Mouse (Mus musculus) midbrain, embryonic 15.5 days (tissue): ENCODE data around the gene Gpr62. TPM values are rescaled to one million over a fixed set of nuclear protein-coding genes. Genes with fewer than 3 reads are reported as not detected.
"Not testable (repeated sequence)": the region's sequence is repeated elsewhere in the genome, so short reads cannot be mapped to it uniquely, and the experiment has no call there.

Experiments used
- ATAC-seq: fragments of 200-750 bp; cut with Nextera tagmentation; replicated peaks from 2 replicates; pipeline ENCODE4 v1.8.0; 2017; ENCODE audit warnings: moderate TSS enrichment
- H3K27ac ChIP-seq: fragments of 300-500 bp; sonication (generic); 2 replicates; pipeline ENCODE4 v1.5.1; 2015; ENCODE audit warnings: mild to moderate bottlenecking, inconsistent platforms
- H3K27me3 ChIP-seq: fragments of 300-500 bp; sonication (generic); replicated peaks from 2 replicates; pipeline ENCODE4 v1.6.1; 2015; ENCODE audit warnings: inconsistent platforms
- H3K36me3 ChIP-seq: fragments of 300-500 bp; sonication (generic); replicated peaks from 2 replicates; pipeline ENCODE4 v1.6.1; 2015; ENCODE audit warnings: inconsistent platforms
- H3K4me1 ChIP-seq: fragments of 300-500 bp; sonication (generic); 2 replicates; pipeline ENCODE4 v1.6.1; 2015; ENCODE audit warnings: inconsistent platforms
- H3K4me2 ChIP-seq: fragments of 300-500 bp; sonication (generic); 2 replicates; pipeline ENCODE4 v1.6.1; 2015; ENCODE audit warnings: inconsistent platforms, mild to moderate bottlenecking, moderate library complexity
- H3K4me3 ChIP-seq: fragments of 300-500 bp; sonication (generic); 2 replicates; pipeline ENCODE4 v1.5.1; 2015; ENCODE audit warnings: mild to moderate bottlenecking, inconsistent platforms
- H3K9ac ChIP-seq: fragments of 300-500 bp; sonication (generic); 2 replicates; pipeline ENCODE4 v1.6.1; 2015; ENCODE audit warnings: mild to moderate bottlenecking, inconsistent platforms
- H3K9me3 ChIP-seq: fragments of 300-500 bp; sonication (generic); 2 replicates; pipeline ENCODE4 v1.6.1; 2016; ENCODE audit warnings: inconsistent platforms
- WGBS: fragments of 180-500 bp; shearing (Covaris S2); methylation state at CpG from one replicate; pipeline ENCODE4 v1.1.7; 2015; ENCODE audit warnings: mixed read lengths; 5-methylcytosine and 5-hydroxymethylcytosine counted together
- polyA plus RNA-seq: library from polyadenylated mRNA; unstranded; fragments of >200 nt; fragmentation: Nextera tagmentation; extraction: Ambion mirVana; gene quantifications from 2 replicates; pipeline ENCODE4 v1.2.1, GENCODE M21; 2015

Gene Gpr62
- 1.2 and 1.4 TPM in 2 replicates for polyA plus RNA-seq

DNA sequence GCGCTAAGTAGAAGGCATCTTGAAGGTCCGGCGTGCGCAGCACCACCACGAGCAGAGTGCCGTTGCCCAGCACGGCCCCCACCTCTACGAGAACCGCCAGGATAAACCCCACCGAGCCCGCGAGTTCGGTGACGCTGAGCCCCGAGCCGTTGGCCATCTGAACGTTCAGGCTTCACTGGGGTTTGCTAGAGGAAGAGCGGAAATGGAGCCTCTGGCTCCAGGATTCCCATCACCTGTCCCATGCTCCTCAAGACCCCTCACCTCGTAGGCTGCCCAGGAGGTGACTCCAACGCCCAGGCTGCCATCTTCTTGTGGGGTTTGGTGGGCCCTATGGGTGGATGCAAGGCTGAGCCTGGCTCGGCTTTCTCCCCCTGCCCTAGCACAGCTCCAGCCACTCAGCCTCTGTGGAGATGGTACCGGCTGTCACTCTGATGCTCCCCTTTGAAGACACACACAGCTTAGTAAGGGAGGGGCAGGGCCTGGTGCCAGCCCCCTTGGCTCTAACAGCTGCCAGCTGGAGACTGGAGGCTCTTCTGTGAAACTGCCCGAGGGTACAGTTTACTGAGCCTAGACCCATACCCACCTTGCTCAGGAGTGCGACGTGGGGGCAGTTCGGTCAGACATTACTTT is at the start of gene Gpr62:
Gene Gpr62 (minus strand): TSS at position 368 of the 630 bp plus-strand sequence.
- peak; percentile 53 for ATAC-seq
- Histone ChIP-seq H3K4me3 (peak within 1 kb of the TSS; percentile 49), H3K27ac (peak within 1 kb of the TSS; percentile 82), H3K27me3 (no peaks in the 10 kb centered on the region), H3K36me3 (peaks cover 27% of the 10 kb centered on the region), H3K4me2 (peak within 1 kb of the TSS; percentile 89), H3K9ac (peak within 1 kb of the TSS; percentile 64), H3K4me1 (peaks cover 22% of the 10 kb centered on the region), H3K9me3 (no peaks in the 10 kb centered on the region)
- 25% methylated on average over 26 of the region's 26 CpGs for WGBS

DNA sequence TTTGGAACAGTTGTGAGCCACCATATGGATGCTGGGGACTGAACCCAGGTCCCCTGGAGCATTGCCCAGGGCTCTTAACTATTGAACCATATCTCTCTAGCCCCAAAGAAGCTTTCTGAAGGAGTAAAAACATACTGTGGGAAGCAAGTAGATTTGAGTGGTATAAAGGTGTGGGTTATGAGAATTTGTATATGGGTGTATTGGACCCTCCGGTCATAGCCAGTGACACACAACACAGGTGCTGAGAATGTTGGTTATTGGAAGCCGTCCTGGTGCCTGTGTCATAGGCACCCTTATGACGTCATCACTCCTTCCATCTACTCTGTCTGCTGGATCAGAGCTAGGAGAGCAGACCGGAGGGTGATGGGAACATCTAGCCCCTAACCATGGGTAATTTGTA is 48.5 kb upstream of the Gpr62 start, which contains the start of gene Iqcf5:
Gene Iqcf5 (plus strand): TSS at position 301 of the 400 bp plus-strand sequence.
- Histone ChIP-seq H3K4me1 (no peaks in the 10 kb centered on the region), H3K4me2 (no peak within 1 kb of the TSS), H3K9me3 (no peaks in the 10 kb centered on the region), H3K27me3 (no peaks in the 10 kb centered on the region), H3K9ac (no peak within 1 kb of the TSS), H3K27ac (no peak within 1 kb of the TSS), H3K4me3 (no peak within 1 kb of the TSS), H3K36me3 (no peaks in the 10 kb centered on the region)
- no peak for ATAC-seq
- 91% methylated on average over 4 of the region's 4 CpGs for whole genome bisulfite sequencing

DNA sequence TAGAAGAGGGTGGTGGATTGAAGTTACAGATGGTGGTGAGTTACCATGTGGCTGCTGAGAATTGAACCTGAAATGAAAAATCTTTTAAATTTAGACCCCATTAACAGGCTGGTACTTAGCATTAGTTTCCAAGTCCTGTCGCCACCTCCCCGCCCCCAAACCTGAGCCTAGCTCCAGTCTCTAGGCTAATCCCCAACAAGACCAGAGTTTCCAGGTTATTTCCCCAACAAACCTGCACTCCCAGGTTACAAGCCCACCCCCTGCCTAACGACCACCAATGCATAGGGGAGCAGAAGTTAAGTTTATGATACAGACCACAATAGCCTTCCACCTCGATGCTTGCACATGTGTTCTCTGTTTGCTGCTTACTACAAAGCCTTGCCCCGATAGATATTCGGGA is 47.8 kb upstream of the Gpr62 start:
- Histone ChIP-seq H3K4me1 (no peaks in the 10 kb centered on the region), H3K4me3 (no peak overlapping the region), H3K27ac (no peak overlapping the region), H3K9me3 (no peaks in the 10 kb centered on the region), H3K36me3 (no peaks in the 10 kb centered on the region), H3K4me2 (no peak overlapping the region), H3K9ac (no peak overlapping the region), H3K27me3 (no peaks in the 10 kb centered on the region)
- 84% methylated on average over 6 of the region's 6 CpGs for WGBS
- no peak for ATAC-seq

DNA sequence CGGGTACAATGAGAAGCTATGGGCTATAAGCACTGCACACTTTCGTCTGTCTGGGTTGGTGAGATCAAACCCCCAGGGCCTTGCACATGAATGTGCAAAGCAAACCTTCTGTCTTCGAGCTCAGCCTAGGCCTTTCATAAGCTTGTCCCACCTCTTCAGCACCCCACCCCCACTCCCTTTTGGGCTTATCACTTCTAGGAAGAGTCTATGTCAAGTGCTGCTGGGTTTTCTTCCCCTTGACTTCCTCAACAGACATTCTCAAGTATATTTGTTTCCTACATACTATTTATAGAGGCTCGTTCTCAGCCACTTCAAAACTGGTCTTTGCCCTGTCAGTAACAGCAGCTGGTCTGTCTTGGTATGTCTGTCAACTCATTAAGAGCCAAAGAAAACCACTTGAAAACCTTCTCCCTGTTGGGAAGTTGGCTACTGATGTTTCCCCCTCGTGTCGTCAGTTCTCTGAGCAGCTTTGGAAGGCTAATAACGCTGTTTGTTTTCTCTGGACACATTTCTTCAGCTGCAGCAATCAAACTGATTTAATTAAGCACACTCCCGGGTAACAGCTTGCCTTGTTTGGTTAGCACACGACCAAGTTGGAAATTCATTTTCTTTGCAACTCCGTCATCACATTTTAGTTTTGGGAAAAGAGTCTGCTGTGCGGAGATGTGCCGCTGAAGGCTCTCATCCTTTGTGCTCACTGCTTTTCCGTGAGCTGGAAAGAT is 47.2 kb upstream of the Gpr62 start:
- H3K4me3 ChIP-seq: no peak overlapping the region
- no peak for ATAC-seq
- H3K27ac ChIP-seq: no peak overlapping the region
- H3K9ac ChIP-seq: no peak overlapping the region
- H3K27me3 ChIP-seq: no peaks in the 10 kb centered on the region
- H3K9me3 ChIP-seq: no peaks in the 10 kb centered on the region
- H3K4me1 ChIP-seq: no peaks in the 10 kb centered on the region
- no peaks in the 10 kb centered on the region for H3K36me3 ChIP-seq
- 68% methylated on average over 13 of the region's 13 CpGs for WGBS
- no peak overlapping the region for H3K4me2 ChIP-seq

DNA sequence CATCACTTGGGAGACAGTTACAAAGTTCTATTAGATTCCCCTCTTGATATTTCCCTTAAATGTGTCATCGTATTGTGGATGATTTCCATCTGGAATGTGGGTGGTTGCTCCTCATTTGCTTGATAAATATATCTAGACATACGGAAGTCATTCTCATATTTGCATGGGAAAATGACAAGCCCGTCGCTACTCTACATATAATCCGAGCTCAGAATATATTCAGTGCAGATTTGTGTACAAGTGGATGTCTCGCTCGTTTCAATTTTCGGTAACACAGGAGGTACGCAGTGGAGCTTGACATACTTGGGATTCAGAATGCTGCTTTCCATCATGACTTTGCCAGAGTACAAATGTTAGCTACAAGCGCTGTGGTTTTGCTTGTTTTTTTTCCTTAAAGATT is 43.6 kb upstream of the Gpr62 start:
- H3K9me3 ChIP-seq: no peaks in the 10 kb centered on the region
- H3K9ac ChIP-seq: no peak overlapping the region
- no peaks in the 10 kb centered on the region for H3K27me3 ChIP-seq
- H3K4me2 ChIP-seq: no peak overlapping the region
- no peaks in the 10 kb centered on the region for H3K4me1 ChIP-seq
- no peak overlapping the region for H3K27ac ChIP-seq
- H3K36me3 ChIP-seq: no peaks in the 10 kb centered on the region
- no peak overlapping the region for H3K4me3 ChIP-seq
- WGBS: 92% methylated on average over 10 of the region's 10 CpGs
- no peak for ATAC-seq

DNA sequence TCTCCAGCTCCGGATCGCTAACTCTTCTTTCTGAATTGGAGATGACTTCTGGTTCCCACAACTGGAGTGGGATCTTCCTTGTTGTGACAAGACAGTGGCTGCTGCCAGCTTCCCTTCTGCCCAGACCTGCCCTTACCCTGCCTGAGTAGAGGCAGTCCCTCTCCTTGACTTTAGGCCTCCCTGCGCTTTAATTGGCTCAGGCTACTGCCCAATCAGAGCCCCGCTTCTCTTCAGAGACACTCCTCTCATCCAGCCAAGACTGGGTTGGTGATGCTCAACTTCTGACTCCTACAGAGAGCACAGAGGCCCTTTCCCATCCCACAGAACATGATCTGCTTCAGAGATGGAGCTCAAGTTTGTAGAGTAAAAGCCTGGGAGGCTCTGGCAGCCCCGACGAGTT is 38.5 kb upstream of the Gpr62 start:
- Histone ChIP-seq H3K4me2 (no peak overlapping the region), H3K4me3 (no peak overlapping the region), H3K9me3 (no peaks in the 10 kb centered on the region), H3K27me3 (no peaks in the 10 kb centered on the region), H3K4me1 (no peaks in the 10 kb centered on the region), H3K27ac (no peak overlapping the region), H3K36me3 (no peaks in the 10 kb centered on the region), H3K9ac (no peak overlapping the region)
- 70% methylated on average over 6 of the region's 6 CpGs for WGBS
- no peak for ATAC-seq

DNA sequence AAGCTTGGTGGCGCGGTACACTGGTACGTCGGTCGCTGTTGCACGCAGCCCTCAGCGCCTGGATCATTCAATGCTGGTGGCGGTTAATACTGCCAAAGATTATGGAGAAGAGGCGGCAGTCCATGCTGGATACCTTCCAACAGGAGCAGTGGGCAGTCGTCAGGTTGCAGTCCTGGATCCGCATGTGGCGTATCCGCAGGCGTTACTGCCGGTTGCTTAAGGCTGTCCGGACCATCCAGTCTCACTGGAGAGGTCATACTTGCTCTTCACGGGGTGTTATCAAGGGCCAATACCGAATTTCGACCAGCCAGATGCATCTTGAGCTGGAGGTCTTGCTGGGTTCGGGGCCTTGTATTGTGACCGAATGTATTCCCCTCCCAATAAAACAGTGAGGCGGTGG is 36.1 kb upstream of the Gpr62 start:
- 88% methylated on average over 22 of the region's 22 CpGs for WGBS
- H3K27me3 ChIP-seq: no peaks in the 10 kb centered on the region
- H3K9me3 ChIP-seq: no peaks in the 10 kb centered on the region
- ATAC-seq: no peak
- H3K9ac ChIP-seq: no peak overlapping the region
- H3K4me1 ChIP-seq: no peaks in the 10 kb centered on the region
- H3K4me3 ChIP-seq: no peak overlapping the region
- H3K4me2 ChIP-seq: no peak overlapping the region
- H3K27ac ChIP-seq: no peak overlapping the region
- H3K36me3 ChIP-seq: no peaks in the 10 kb centered on the region

DNA sequence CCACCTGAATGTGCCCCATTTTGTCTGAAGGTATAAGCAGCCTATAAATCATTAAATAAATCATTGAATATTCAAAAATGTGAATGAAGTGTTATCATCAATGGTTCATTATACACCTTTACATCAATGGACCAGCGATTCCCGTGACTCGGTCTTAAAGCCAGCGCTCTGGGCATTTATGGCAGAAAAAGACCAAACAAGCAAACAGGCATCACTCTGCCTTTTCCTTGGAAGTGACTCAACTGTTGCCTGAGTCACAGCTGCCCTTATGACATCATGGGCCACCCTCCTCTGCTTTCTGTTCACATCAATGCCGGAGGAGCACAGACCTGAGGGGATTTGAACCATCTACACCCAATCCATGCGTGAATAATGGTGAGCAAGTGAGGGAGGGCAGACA is 33.9 kb upstream of the Gpr62 start, which contains the start of gene Iqcf1:
Gene Iqcf1 (plus strand): TSS at position 301 of the 400 bp plus-strand sequence.
- H3K4me2 ChIP-seq: no peak within 1 kb of the TSS
- no peaks in the 10 kb centered on the region for H3K9me3 ChIP-seq
- no peak within 1 kb of the TSS for H3K4me3 ChIP-seq
- no peaks in the 10 kb centered on the region for H3K4me1 ChIP-seq
- H3K27me3 ChIP-seq: no peaks in the 10 kb centered on the region
- H3K27ac ChIP-seq: no peak within 1 kb of the TSS
- H3K36me3 ChIP-seq: no peaks in the 10 kb centered on the region
- ATAC-seq: no peak
- no peak within 1 kb of the TSS for H3K9ac ChIP-seq
- WGBS: 94% methylated on average over 6 of the region's 6 CpGs

DNA sequence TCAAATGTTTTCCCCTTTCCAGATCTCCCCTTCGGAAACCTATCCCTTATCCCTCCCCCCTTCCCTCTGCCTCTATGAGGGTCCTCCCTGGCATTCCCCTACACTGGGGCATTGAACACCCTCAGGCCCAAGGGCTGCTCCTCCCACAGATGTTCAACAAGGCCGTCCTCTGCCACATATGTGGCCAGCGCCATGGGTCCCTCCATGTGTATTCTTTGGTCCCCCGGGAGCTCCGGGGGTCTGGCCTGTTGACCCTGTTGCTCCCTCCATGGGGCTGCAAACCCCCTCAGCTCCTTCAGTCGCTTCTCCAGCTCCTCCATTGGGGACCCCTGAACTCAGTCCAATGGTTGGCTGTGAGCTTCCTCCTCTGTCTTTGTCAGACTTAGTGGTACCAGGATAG is 21.9 kb upstream of the Gpr62 start:
- not testable (repeated sequence) for H3K27ac ChIP-seq, H3K4me3 ChIP-seq, ATAC-seq, H3K9ac ChIP-seq, H3K9me3 ChIP-seq, H3K4me2 ChIP-seq, H3K27me3 ChIP-seq, H3K4me1 ChIP-seq
- WGBS: 86% methylated on average over 6 of the region's 6 CpGs
- peaks cover 16% of the 10 kb centered on the region for H3K36me3 ChIP-seq

DNA sequence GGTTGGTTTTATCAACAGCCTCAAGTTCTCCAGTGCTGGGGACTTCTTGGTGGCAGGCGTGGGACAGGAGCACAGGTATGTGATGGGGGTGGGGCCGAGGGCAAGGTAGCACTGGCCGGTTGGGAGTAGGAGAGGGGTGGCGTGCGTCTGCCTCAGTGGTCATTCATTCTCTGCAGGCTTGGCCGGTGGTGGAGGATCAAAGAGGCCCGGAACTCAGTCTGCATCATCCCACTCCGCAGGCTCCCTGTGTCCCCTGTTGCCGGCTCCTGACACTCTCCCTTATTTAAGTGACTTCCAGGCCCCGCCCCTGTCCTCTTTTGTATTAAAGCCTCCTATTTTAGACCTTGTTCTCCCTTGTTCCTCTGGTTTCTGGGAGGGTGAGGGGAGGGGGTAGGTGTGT is 19.3 kb upstream of the Gpr62 start:
- ATAC-seq: no peak
- H3K27me3 ChIP-seq: no peaks in the 10 kb centered on the region
- no peak overlapping the region for H3K4me3 ChIP-seq
- H3K4me1 ChIP-seq: no peaks in the 10 kb centered on the region
- H3K36me3 ChIP-seq: peaks cover 20% of the 10 kb centered on the region
- H3K27ac ChIP-seq: no peak overlapping the region
- 81% methylated on average over 10 of the region's 10 CpGs for WGBS
- no peaks in the 10 kb centered on the region for H3K9me3 ChIP-seq
- H3K4me2 ChIP-seq: no peak overlapping the region
- no peak overlapping the region for H3K9ac ChIP-seq

DNA sequence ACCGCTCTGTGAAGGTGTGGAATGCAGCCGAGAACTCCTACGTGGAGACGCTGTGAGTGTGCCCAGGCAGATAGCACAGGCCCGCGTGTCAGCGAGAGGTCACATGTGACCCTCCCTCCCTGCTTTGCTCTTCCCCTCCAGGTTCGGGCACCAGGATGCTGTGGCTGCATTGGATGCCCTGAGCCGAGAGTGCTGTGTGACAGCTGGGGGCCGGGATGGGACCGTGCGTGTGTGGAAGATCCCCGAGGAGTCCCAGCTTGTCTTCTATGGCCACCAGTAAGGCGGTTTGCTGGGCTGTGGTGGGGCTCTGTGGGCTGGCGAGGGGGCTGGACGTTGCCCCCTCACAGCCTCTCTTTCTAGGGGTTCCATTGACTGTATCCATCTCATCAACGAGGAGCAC is 17.9 kb upstream of the Gpr62 start:
- Histone ChIP-seq H3K9me3 (no peaks in the 10 kb centered on the region), H3K4me1 (peaks cover 1% of the 10 kb centered on the region; the same call in 1 of the 2 replicates), H3K27me3 (no peaks in the 10 kb centered on the region), H3K9ac (no peak overlapping the region), H3K4me3 (no peak overlapping the region), H3K36me3 (peaks cover 20% of the 10 kb centered on the region), H3K4me2 (no peak overlapping the region), H3K27ac (no peak overlapping the region)
- WGBS: 94% methylated on average over 17 of the region's 17 CpGs
- no peak for ATAC-seq

DNA sequence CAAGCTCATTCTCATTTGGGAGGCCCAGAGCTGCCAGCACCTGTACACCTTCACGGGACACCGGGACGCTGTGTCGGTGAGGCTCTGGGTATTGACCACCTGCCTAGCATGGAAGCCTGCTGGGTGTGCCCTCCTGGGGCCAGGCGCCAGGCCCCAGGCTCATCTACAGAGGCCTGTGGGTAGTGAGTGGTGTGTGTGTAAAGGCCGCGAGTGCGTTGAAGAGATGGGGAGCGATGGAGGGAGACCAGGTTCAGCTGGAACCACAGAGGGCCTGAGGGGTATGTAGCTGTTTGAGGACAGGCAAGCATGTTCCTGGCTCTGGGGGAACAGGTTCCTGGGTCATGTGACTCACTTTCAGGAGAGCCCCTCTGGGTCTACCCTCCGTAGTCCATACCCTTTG is 17.4 kb upstream of the Gpr62 start:
- Histone ChIP-seq H3K27ac (no peak overlapping the region), H3K27me3 (no peaks in the 10 kb centered on the region), H3K4me1 (peaks cover 6% of the 10 kb centered on the region), H3K9ac (no peak overlapping the region), H3K36me3 (peaks cover 20% of the 10 kb centered on the region), H3K9me3 (no peaks in the 10 kb centered on the region), H3K4me3 (no peak overlapping the region), H3K4me2 (no peak overlapping the region)
- WGBS: 96% methylated on average over 10 of the region's 10 CpGs
- ATAC-seq: no peak
